Mouse (Mus musculus): ENCODE measurements around the gene Gm17651. TPM values are rescaled to one million over a fixed set of nuclear protein-coding genes. Genes with fewer than 3 reads are reported as not detected.
A peak's percentile ranks its signal among the peaks of the same experiment; 100 is the strongest.

The Gm17651 gene
- total RNA-seq, 2 experiments from 2014 or later: not detected

- no peak for DNase-seq (ENCODE audit: low spot score in 2 of 2)
- Histone ChIP-seq H3K27ac (no peak overlapping the region), H3K4me3 (no peak overlapping the region)
- no peak for TF ChIP-seq CTCF (conservative IDR thresholded peaks at IDR 0.05)
Measured at GRCm38 (mm10) chr3:97665525-97665924, 9.0 kb downstream of the Gm17651 start.

GRCm38 (mm10) chr3:97661206-97661605 lies 13.3 kb downstream of the Gm17651 start:
- Histone ChIP-seq H3K4me3 (no peak overlapping the region), H3K27ac (no peak overlapping the region)
- DNase-seq (ENCODE audit: low spot score in 2 of 2): no peak
- TF ChIP-seq CTCF (conservative IDR thresholded peaks at IDR 0.05): no peak

DNA sequence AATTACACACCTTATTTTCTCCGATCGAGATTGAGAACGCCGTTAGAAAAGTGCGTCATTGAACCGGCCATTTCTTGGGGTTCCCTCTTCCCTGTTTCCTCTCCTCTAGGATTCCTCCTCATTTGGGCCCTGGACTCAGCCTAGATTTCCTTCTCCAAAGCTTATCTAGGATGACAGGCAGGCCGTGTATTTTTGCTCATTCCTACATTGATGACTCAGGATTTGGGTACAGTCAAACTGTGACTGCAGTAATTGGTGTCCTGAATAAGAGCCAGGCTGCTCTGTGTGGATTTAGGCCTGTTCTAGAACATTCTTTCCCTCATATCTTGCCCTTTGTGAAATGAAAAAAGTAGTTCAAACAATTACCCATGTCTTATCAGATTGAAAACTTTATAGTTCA lies 14.7 kb downstream of the Gm17651 start:
- H3K4me3 ChIP-seq: peak overlapping the region; percentile 93
- no peak for TF ChIP-seq CTCF (conservative IDR thresholded peaks at IDR 0.05)
- H3K27ac ChIP-seq: peak overlapping the region; percentile 90; the same call in 1 of the 2 replicates
- DNase-seq (ENCODE audit: low spot score in 2 of 2): no peak

DNA sequence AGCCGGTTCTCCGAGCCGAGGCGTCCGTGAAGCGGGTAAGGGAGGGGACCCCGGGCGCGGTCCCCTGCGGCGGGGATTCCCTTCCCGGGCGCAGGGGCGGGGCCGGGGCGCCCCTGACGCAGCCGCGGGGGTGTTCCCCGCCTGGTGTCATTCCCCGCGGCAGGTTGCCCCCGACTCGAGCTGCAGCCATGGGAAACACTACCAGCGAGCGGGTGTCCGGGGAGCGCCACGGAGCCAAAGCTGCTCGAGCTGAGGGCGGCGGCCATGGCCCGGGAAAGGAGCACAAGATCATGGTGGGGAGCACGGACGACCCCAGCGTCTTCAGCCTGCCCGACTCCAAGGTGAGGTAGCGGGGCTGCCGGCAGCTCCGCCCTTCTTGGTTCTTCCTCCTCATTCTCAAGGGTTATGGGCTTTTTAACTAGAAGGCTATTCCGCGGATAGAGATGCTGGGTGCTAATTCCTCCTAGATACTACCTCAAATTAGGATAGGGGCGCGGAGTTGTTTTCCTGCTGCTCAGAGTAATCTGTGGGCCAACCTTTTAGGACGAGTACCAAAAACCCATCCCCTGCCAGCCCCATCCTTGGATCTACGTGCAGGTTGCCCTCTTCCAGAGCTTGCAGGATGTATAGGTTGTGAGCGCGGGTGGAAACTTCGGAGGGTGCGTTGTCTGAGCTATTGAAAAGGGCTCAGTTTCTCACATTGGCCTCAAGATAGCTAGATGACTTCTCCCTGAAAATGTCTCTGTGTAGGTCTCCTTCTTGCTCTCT lies 15.9 kb downstream of the Gm17651 start:
- peak in 1 of 2 experiments; percentile 75 for DNase-seq (ENCODE audit: low spot score in 2 of 2)
- no peak for TF ChIP-seq CTCF (conservative IDR thresholded peaks at IDR 0.05)
- Histone ChIP-seq H3K4me3 (peak overlapping the region; percentile 93), H3K27ac (peak overlapping the region; percentile 90)

GRCm38 (mm10) chr3:97657655-97658411 lies 16.7 kb downstream of the Gm17651 start, which contains the start of gene Prkab2:
Prkab2 (plus strand) TSS chr3:97658193.
- Histone ChIP-seq H3K27ac (peak within 1 kb of the TSS; percentile 90), H3K4me3 (peak within 1 kb of the TSS; percentile 93)
- no peak for TF ChIP-seq CTCF (conservative IDR thresholded peaks at IDR 0.05)
- peak; percentile 98 to 99 for DNase-seq (ENCODE audit: low spot score in 2 of 2)

- TF ChIP-seq CTCF (conservative IDR thresholded peaks at IDR 0.05): peak; percentile 70
- Histone ChIP-seq H3K4me3 (no peak overlapping the region), H3K27ac (no peak overlapping the region)
- DNase-seq (ENCODE audit: low spot score in 2 of 2): no peak
Measured at GRCm38 (mm10) chr3:97654901-97655300, 19.6 kb downstream of the Gm17651 start.

DNA sequence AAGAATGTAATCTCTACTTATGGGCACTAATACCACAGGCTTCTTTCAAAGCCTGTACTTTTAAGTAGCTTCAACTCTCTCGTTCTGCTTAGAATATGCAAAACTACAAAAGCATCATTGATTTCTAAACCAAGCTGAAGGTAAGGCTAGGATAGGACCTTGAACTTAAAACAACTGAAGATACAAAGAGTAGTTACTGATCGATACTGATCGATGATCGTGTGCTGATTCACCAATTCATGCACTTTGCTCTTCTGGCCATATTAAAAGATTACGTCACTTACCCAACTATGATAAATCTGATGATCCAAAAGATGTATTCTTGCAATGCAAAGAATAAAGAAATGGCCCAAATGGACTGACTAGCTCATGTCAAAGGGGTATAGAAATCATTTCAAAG lies 20.7 kb downstream of the Gm17651 start:
- Histone ChIP-seq H3K4me3 (no peak overlapping the region), H3K27ac (no peak overlapping the region)
- TF ChIP-seq CTCF (conservative IDR thresholded peaks at IDR 0.05): no peak
- no peak for DNase-seq (ENCODE audit: low spot score in 2 of 2)

DNA sequence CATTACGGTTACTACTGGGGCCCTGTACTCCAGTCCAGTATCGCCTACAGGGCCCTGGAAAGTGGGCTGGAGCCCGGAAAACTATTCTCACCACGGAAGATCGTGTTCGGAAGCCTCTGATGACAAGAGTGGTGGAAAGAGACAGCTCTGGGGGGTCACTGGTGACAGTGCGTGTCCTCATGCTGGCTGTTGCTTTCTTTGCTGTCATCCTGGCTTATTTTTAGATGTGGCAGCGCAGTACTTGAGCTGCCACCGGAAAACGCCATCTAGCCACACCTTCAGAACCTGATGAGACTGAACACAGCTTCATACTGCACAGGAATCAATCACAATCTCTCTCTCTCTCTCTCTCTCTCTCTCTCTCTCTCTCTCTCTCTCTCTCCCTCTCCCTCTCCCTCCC lies 22.9 kb downstream of the Gm17651 start:
- H3K27ac ChIP-seq: no peak overlapping the region
- no peak for DNase-seq (ENCODE audit: low spot score in 2 of 2)
- no peak for TF ChIP-seq CTCF (conservative IDR thresholded peaks at IDR 0.05)
- H3K4me3 ChIP-seq: no peak overlapping the region

DNA sequence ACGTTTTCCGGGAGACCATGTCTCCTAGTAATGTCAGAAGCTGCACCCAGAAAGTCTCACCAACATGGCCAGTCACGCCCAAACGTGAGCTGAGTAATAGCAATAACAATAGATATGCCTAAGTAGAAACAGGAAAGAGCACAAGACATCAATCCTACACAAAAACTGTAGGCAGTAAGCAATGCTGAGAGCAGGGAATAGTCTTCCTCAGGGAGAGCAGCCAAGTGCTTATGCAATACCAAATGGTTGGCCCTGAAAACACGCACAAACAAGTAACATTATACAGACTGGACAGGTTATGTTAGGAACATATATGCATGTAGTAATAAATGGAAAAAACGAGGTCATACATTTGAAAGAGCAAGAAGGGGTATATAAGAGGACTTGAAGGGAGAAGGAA lies 25.0 kb downstream of the Gm17651 start:
- 0 out of 2 replicates have a peak overlapping the region, but pooled peaks have one; percentile 62 for H3K27ac ChIP-seq
- no peak for DNase-seq (ENCODE audit: low spot score in 2 of 2)
- no peak for TF ChIP-seq CTCF (conservative IDR thresholded peaks at IDR 0.05)
- H3K4me3 ChIP-seq: no peak overlapping the region

DNA sequence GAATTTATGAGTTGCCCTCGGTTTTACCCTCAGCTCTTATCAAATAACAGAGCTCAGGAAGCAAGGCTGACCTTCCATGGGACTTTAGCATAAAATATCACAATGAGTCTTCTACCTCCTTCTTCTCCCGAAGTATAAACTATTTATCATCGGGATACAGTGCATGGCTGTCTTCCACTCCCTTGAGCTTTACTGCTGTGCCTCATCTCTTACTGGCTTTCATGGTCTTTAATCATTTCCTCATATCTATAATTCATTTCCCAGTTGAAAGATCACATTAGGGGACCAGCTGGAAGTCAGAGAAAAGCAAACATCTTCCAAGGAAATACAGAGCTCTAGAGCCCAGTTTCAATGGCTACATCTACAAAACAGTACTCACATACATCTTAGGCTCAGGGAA lies 25.5 kb downstream of the Gm17651 start:
- no peak for TF ChIP-seq CTCF (conservative IDR thresholded peaks at IDR 0.05)
- Histone ChIP-seq H3K27ac (0 out of 2 replicates have a peak overlapping the region, but pooled peaks have one; percentile 62), H3K4me3 (no peak overlapping the region)
- DNase-seq (ENCODE audit: low spot score in 2 of 2): no peak

DNA sequence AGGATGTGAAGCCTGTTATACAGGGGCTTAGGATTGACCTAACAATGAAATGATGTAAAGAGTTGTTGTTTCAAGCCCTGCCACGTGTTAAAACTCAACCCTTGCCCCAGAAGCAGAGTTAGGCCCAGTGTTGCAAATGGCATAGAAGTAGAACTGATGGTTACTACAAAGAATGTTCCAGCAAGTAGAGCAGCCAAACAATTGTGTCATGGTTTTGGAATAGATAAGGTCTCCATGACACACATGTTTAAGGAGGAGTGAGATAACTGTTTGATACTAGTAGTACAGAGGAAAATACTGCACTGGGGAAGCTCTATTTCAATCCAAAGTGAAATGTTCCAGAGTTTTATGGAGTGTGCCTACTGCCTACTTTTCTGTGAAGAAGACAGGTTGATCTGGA lies 26.0 kb downstream of the Gm17651 start:
- Histone ChIP-seq H3K4me3 (no peak overlapping the region), H3K27ac (peak overlapping the region; percentile 62; the same call in 1 of the 2 replicates)
- no peak for TF ChIP-seq CTCF (conservative IDR thresholded peaks at IDR 0.05)
- no peak for DNase-seq (ENCODE audit: low spot score in 2 of 2)

DNA sequence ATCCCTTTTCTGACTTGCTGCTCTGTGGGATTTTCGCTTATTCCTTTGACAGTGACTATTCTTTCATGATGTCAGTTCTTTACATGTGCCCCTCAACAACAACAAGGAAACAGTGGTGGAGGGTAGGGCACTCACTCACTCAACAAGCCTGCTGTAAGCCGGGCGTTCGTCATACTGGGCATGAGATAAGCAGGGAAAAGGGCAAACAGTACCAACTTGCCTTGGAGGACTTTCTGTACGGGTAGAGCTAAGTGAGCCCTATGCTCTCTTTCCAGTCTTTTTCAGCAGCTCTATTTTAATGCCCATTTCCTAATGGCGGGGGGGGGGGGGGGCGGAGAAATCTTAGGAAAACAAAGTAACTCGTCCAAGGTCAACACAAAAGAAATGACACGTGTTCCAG lies 32.5 kb downstream of the Gm17651 start:
- DNase-seq (ENCODE audit: low spot score in 2 of 2): no peak
- TF ChIP-seq CTCF (conservative IDR thresholded peaks at IDR 0.05): no peak
- no peak overlapping the region for H3K27ac ChIP-seq
- H3K4me3 ChIP-seq: no peak overlapping the region

- no peak for DNase-seq (ENCODE audit: low spot score in 2 of 2)
- no peak for TF ChIP-seq CTCF (conservative IDR thresholded peaks at IDR 0.05)
- Histone ChIP-seq H3K27ac (no peak overlapping the region), H3K4me3 (no peak overlapping the region)
Measured at GRCm38 (mm10) chr3:97641396-97641795, 33.1 kb downstream of the Gm17651 start.

Measured in layer of hippocampus, adult 2 months (tissue).